Mouse (Mus musculus) intestine, embryonic 14.5 days (tissue): Measurements from ENCODE around the gene Celf2. TPM values are rescaled to one million over a fixed set of nuclear protein-coding genes. Genes with fewer than 3 reads are reported as not detected.
"Not testable (repeated sequence)": the region's sequence is repeated elsewhere in the genome, so short reads cannot be mapped to it uniquely, and the experiment has no call there.

Experiments used
- ATAC-seq: fragments of 200-750 bp; cut with Nextera tagmentation; replicated peaks from 2 replicates; pipeline ENCODE4 v1.8.0; 2017; ENCODE audit warnings: low read depth, moderate number of reproducible peaks, moderate TSS enrichment, moderate library complexity; ENCODE audit not compliant: low FRiP score, low TSS enrichment
- DNase-seq: peaks from one replicate; pipeline ENCODE4 v3.0.0-alpha.2; 2018; ENCODE audit warnings: low spot score
- H3K27ac ChIP-seq: fragments of 300-500 bp; sonication (generic); 2 replicates; pipeline ENCODE4 v1.5.1; 2014; ENCODE audit warnings: low read depth, mild to moderate bottlenecking, control low read depth
- H3K27me3 ChIP-seq: fragments of 300-500 bp; sonication (generic); replicated peaks from 2 replicates; pipeline ENCODE4 v1.6.1; 2014; ENCODE audit warnings: low read length, control low read depth; ENCODE audit not compliant: control insufficient read depth, insufficient read depth
- H3K36me3 ChIP-seq: fragments of 300-500 bp; sonication (generic); 2 replicates; pipeline ENCODE4 v1.6.1; 2014; ENCODE audit warnings: low read length, control low read depth; ENCODE audit not compliant: control insufficient read depth, insufficient read depth
- H3K4me1 ChIP-seq: fragments of 300-500 bp; sonication (generic); replicated peaks from 2 replicates; pipeline ENCODE4 v1.6.1; 2014; ENCODE audit warnings: low read length, control low read depth, mixed read lengths; ENCODE audit not compliant: control insufficient read depth, insufficient read depth
- H3K4me2 ChIP-seq: fragments of 300-500 bp; sonication (generic); 2 replicates; pipeline ENCODE4 v1.6.1; 2014; ENCODE audit warnings: low read length
- H3K4me3 ChIP-seq: fragments of 300-500 bp; sonication (generic); 2 replicates; pipeline ENCODE4 v1.5.1; 2014; ENCODE audit warnings: low read depth, low read length, control low read depth, mixed read lengths
- H3K9ac ChIP-seq: fragments of 300-500 bp; sonication (generic); 2 replicates; pipeline ENCODE4 v1.6.1; 2014; ENCODE audit warnings: mild to moderate bottlenecking, low read length
- H3K9me3 ChIP-seq: fragments of 300-500 bp; sonication (generic); 2 replicates; pipeline ENCODE4 v1.6.1; 2016; ENCODE audit warnings: low read length, control low read depth; ENCODE audit not compliant: control insufficient read depth
- WGBS: fragments of 180-500 bp; shearing (Covaris S2); extraction: QIAGEN DNeasy Blood & Tissue Kit; methylation state at CpG from one replicate; pipeline ENCODE4 v1.1.7; 2014; 5-methylcytosine and 5-hydroxymethylcytosine counted together
- polyA plus RNA-seq: library from polyadenylated mRNA; unstranded; fragments of >200 nt; fragmentation: Nextera tagmentation; extraction: Ambion mirVana; gene quantifications from 2 replicates; pipeline ENCODE4 v1.2.1, GENCODE M21; 2014

Celf2 gene
- polyA plus RNA-seq, 1 experiment from 2014 or later = 53.5 TPM

DNA sequence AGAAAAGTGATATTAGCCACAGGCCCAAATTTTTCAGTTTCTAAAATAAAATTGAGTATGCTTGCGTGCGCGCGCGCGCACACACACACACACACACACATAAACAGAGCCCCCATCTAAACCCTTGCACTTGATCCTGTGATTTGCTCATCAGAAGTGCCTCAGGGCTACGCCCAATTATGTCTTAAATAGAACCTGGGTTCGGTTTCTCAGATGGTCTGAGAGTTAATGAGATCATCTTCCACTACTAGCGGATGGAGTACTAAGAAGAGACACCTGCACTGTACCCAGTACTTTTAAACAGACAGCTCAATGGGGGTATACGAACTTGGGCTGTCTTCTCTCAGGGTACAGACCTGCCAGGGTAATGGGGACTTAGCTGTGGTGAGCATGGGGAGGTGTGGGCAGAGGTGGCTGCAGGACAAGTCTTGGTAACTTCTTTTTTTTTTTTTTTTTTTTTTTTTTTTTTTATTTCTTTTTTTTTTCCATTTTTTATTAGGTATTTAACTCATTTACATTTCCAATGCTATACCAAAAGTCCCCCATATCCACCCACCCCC lies 923.2 kb downstream of the Celf2 start:
- 94% methylated on average over 10 of the region's 10 CpGs for WGBS
- H3K27ac ChIP-seq = no peak overlapping the region
- no peak for ATAC-seq

DNA sequence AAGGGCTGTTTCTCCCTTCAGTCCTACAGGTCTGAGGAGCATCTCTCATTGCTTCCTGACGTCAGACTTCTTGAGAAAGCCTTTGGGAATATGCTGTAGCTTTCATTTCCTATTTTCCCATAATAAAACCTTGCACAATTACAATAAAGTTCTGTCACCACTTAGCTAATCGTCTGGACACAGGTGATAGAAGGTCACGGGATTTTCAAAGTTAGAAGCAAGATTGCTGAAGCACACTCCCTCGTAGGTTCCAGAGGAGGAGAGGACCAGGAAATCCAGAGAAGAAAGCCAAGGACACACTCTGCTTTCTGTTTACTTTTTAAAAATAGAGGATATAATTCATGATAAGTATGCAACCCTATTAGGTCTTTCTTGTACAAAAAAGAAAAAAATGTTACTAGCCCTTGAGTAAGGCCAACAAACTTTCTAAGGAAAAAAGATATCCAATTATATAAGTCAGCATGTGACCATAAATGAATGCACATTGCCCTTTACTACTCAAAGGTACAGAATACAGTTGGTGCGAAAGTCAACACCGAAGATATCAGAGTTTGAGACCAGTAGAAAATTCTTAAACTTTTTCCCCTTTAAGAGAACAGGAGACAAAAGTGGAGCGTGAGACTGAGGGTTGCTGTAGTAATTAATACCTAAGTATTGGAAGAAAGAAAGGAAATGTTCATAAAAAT lies 924.2 kb downstream of the Celf2 start:
- Histone ChIP-seq H3K27ac (no peak overlapping the region), H3K4me1 (no peaks in the 10 kb centered on the region), H3K9ac (no peak overlapping the region), H3K9me3 (no peaks in the 10 kb centered on the region), H3K36me3 (no peaks in the 10 kb centered on the region; the same call in 1 of the 2 replicates), H3K4me2 (no peak overlapping the region), H3K27me3 (no peaks in the 10 kb centered on the region), H3K4me3 (no peak overlapping the region)
- 76% methylated on average over 7 of the region's 7 CpGs for WGBS
- DNase-seq = no peak
- ATAC-seq = no peak

More for the DNA sequence above, 923.2 kb downstream of the Celf2 start:
- no peak for DNase-seq
- Histone ChIP-seq H3K9me3 (no peaks in the 10 kb centered on the region), H3K9ac (no peak overlapping the region), H3K27me3 (no peaks in the 10 kb centered on the region), H3K4me3 (no peak overlapping the region), H3K4me2 (no peak overlapping the region), H3K36me3 (peaks cover 3% of the 10 kb centered on the region; the same call in 1 of the 2 replicates), H3K4me1 (no peaks in the 10 kb centered on the region)

DNA sequence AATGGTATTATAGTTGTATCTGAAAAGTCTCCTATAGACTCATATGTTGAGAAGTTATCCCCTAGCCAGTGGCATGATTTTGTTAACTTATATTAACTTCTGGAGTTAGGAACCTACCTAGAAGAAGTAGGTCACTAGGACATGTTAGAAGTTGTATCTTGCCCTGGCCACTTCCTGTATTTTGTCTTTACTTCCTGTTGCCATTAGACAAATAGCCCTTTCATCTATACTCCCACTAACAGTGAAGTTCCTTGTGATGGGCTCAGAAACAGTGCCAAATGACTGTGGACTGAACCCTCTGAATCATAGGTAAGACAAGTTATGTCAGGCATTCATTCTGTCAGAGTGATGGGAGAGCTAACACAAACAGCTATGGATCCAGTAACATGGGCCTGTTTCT lies 926.7 kb downstream of the Celf2 start:
- Histone ChIP-seq H3K36me3 (no peaks in the 10 kb centered on the region; the same call in 1 of the 2 replicates), H3K9ac (no peak overlapping the region), H3K4me1 (no peaks in the 10 kb centered on the region), H3K27me3 (no peaks in the 10 kb centered on the region), H3K9me3 (no peaks in the 10 kb centered on the region), H3K4me2 (no peak overlapping the region), H3K4me3 (no peak overlapping the region), H3K27ac (no peak overlapping the region)
- no peak for ATAC-seq
- DNase-seq = no peak

DNA sequence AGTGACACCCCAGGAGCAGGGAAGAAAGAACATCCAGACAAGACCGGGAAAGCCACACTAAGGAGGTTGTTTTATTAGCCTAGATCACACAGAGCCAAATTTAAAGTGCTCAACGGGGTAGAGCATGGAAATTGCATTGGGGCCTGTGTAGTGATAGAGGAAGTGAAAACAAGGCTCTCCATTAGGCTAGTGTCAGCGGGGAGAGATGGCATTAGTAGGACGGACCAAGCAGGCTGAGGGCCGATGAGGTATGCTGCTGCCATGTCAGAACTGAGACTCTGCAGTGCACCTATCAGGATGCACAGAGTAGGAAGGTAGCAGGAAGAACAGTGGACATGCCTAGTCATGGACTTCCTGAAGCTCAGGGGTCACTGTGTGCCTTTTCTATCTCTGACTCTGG lies 929.3 kb downstream of the Celf2 start:
- no peak overlapping the region for H3K27ac ChIP-seq
- DNase-seq = no peak
- no peak overlapping the region for H3K4me2 ChIP-seq
- H3K4me1 ChIP-seq = no peaks in the 10 kb centered on the region
- H3K4me3 ChIP-seq = no peak overlapping the region
- ATAC-seq = no peak
- no peaks in the 10 kb centered on the region for H3K9me3 ChIP-seq
- no peak overlapping the region for H3K9ac ChIP-seq
- no peaks in the 10 kb centered on the region for H3K27me3 ChIP-seq
- 64% methylated on average over 5 of the region's 5 CpGs for WGBS
- H3K36me3 ChIP-seq = no peaks in the 10 kb centered on the region; the same call in 1 of the 2 replicates

DNA sequence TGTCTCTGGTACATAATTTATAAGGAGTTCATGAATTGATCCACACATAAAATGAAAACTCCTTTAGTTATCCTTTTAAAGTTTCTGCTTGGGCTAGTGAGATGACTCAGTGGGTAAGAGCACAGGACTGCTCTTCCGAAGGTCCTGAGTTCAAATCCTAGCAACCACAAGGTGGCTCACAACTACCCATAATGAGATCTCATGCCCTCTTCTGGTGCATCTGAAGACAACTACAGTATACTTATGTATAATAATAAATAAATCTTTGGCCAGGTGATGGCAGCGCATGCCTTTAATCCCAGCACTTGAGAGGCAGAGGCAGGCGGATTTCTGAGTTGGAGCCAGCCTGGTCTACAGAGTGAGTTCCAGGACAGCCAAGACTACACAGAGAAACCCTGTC lies 934.0 kb downstream of the Celf2 start:
- H3K27ac ChIP-seq, H3K9ac ChIP-seq, DNase-seq, H3K4me2 ChIP-seq, H3K36me3 ChIP-seq, H3K9me3 ChIP-seq, ATAC-seq, H3K4me1 ChIP-seq, H3K27me3 ChIP-seq, H3K4me3 ChIP-seq: not testable (repeated sequence)
- 96% methylated on average over 3 of the region's 3 CpGs for WGBS

DNA sequence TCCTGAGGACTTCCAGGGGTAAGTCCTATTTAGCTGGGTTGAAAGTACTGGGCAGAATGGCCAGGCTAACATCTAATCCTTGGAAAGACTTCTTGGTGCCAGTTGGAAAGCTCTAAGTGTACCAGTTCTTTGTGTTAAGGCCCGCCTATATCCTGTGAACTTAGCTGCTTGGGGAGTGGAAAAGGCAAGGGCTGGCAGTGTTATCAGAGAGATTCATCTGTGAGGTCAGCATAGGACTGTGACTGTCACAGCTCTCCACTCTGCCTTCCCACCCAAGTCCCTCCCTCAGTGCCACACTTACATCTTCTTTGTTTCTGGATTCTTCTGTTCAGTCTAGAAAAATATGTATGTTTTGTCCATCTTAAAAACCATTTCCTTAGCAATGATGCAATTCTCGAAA lies 935.7 kb downstream of the Celf2 start:
- Histone ChIP-seq H3K9me3 (no peaks in the 10 kb centered on the region), H3K4me1 (no peaks in the 10 kb centered on the region), H3K27me3 (no peaks in the 10 kb centered on the region), H3K27ac (no peak overlapping the region), H3K9ac (no peak overlapping the region), H3K36me3 (no peaks in the 10 kb centered on the region), H3K4me2 (no peak overlapping the region), H3K4me3 (no peak overlapping the region)
- DNase-seq = no peak
- ATAC-seq = no peak
- WGBS = 73% methylated on average over 2 of the region's 2 CpGs

DNA sequence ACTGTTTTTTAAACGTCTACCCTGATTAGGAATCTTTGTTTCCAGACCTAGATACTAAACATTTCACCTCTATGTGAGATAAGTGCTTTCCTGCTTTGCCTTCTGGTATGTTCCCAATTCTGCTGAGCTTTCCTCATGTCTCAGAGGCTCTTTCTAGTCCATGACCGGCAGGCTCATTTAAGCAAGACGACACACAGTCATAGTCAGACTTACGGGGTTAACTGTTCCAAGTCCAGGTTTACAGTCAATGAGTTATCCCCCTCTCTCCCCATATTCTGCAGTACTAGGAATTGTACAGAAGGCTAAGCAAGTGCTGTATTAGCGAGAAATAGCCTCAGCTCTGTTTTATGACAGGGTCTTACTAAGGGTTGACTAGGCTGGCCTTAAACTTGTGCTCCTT lies 936.4 kb downstream of the Celf2 start:
- H3K9me3 ChIP-seq = no peaks in the 10 kb centered on the region
- no peaks in the 10 kb centered on the region for H3K4me1 ChIP-seq
- no peak for ATAC-seq
- H3K36me3 ChIP-seq = no peaks in the 10 kb centered on the region
- 82% methylated on average over 5 of the region's 5 CpGs for WGBS
- H3K9ac ChIP-seq = no peak overlapping the region
- no peak overlapping the region for H3K4me2 ChIP-seq
- H3K27ac ChIP-seq = no peak overlapping the region
- no peak overlapping the region for H3K4me3 ChIP-seq
- DNase-seq = no peak
- no peaks in the 10 kb centered on the region for H3K27me3 ChIP-seq

DNA sequence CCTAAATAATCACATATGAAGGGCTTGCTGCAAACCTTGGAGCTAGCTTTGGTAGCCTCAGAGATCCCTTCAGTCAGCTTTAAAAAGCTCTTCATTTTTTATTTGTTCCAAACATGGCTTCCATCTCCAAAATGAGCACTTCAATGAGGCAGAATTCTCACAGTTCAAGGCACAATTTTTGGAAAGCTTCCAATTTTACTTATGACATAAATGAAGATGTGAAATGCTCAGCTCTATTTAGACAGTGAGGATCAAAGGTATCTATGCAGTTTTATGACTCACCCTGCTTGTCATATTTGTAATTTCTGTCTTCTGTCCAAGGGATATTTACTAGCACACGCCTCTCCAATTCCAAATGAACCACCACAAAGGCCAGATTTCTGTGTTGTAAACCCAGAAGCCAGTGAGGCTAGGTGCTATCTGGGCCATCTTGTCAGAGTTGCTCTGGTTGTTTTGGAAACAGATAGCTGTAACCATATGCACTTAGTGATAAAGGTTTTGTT lies 940.3 kb downstream of the Celf2 start:
- no peak for ATAC-seq
- Histone ChIP-seq H3K4me3 (no peak overlapping the region), H3K27me3 (no peaks in the 10 kb centered on the region), H3K27ac (no peak overlapping the region), H3K9ac (no peak overlapping the region), H3K4me1 (no peaks in the 10 kb centered on the region), H3K36me3 (no peaks in the 10 kb centered on the region), H3K4me2 (no peak overlapping the region), H3K9me3 (no peaks in the 10 kb centered on the region)
- 69% methylated on average over 1 of the region's 1 CpGs for WGBS
- DNase-seq = no peak

DNA sequence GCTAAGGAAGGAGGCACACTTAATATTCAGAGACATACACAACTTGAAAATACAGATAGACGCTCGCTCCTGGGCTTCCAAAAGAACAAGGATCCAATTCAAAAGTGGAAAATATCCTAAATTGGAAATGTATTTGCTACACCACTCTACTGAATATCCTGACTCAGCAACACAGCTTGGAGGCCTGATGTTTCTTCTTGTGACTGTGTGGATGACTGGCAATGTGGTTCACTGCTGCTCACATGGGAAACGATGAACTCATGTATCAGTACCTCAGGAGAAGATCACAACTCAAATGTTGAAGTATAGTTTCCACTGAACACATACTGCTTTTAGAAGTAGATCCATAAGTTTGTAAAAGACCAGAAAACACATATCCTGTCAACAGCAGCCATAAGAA lies 944.2 kb downstream of the Celf2 start:
- H3K4me2 ChIP-seq = no peak overlapping the region
- ATAC-seq = no peak
- WGBS = 92% methylated on average over 3 of the region's 3 CpGs
- no peaks in the 10 kb centered on the region for H3K4me1 ChIP-seq
- no peaks in the 10 kb centered on the region for H3K36me3 ChIP-seq
- no peaks in the 10 kb centered on the region for H3K9me3 ChIP-seq
- H3K4me3 ChIP-seq = no peak overlapping the region
- H3K9ac ChIP-seq = no peak overlapping the region
- H3K27me3 ChIP-seq = no peaks in the 10 kb centered on the region
- DNase-seq = no peak
- H3K27ac ChIP-seq = no peak overlapping the region
